Mouse (Mus musculus) MEL (cell line): ENCODE results near the gene Mrvi1. TPM values are rescaled to one million over a fixed set of nuclear protein-coding genes. Genes with fewer than 3 reads are reported as not detected.

Experiments
- DNase-seq: peaks from one replicate; pipeline ENCODE4 v3.0.0; 2011; ENCODE audit warnings: low read depth, low spot score
- H3K27ac ChIP-seq: 2 replicates; pipeline ENCODE4 v1.5.1; 2012; ENCODE audit warnings: low read depth, mild to moderate bottlenecking, control low read depth, low read length, moderate library complexity; ENCODE audit not compliant: control insufficient read depth
- H3K27me3 ChIP-seq, 2 experiments: fragments of 150-350 bp in 1 of 2; sonication (generic) in 1 of 2; 2 replicates each; pipeline ENCODE4 v1.6.1; 2012; ENCODE audit warnings: low read length in 2 of 2, mild to moderate bottlenecking in 2 of 2, improper control_type of control experiment in 1 of 2, moderate library complexity in 1 of 2; ENCODE audit not compliant: insufficient read depth in 2 of 2, control insufficient read depth in 1 of 2
- H3K36me3 ChIP-seq, 2 experiments: 2 replicates each; pipeline ENCODE4 v1.6.1; 2012 to 2014; ENCODE audit warnings: low read length in 2 of 2, improper control_type of control experiment in 1 of 2, inconsistent platforms in 1 of 2, mild to moderate bottlenecking in 1 of 2; ENCODE audit not compliant: insufficient read depth in 2 of 2, control insufficient read depth in 1 of 2
- H3K4me1 ChIP-seq, 2 experiments: fragments of 150-350 bp in 1 of 2; sonication (generic) in 1 of 2; 2 replicates each; pipeline ENCODE4 v1.6.1; 2012; ENCODE audit warnings: low read length in 2 of 2, improper control_type of control experiment in 1 of 2, mild to moderate bottlenecking in 1 of 2; ENCODE audit not compliant: insufficient read depth in 2 of 2, control insufficient read depth in 1 of 2
- H3K4me3 ChIP-seq, 2 experiments: fragments of 150-350 bp in 1 of 2; sonication (generic) in 1 of 2; 2 replicates each; pipeline ENCODE4 v1.5.1; 2012; ENCODE audit warnings: low read depth in 2 of 2, low read length in 2 of 2, mild to moderate bottlenecking in 2 of 2, moderate library complexity in 2 of 2, control low read depth in 1 of 2, improper control_type of control experiment in 1 of 2; ENCODE audit not compliant: control insufficient read depth in 1 of 2, insufficient read depth in 1 of 2
- H3K79me2 ChIP-seq: 2 replicates; pipeline ENCODE4 v1.6.1; 2012; ENCODE audit warnings: mild to moderate bottlenecking, low read length, moderate library complexity; ENCODE audit not compliant: control insufficient read depth, poor library complexity, insufficient read depth
- H3K9ac ChIP-seq: 2 replicates; pipeline ENCODE4 v1.6.1; 2012; ENCODE audit warnings: low read depth, mild to moderate bottlenecking, control low read depth, low read length, moderate library complexity; ENCODE audit not compliant: control insufficient read depth, poor library complexity, severe bottlenecking
- H3K9me3 ChIP-seq: fragments of 150-350 bp; sonication (generic); replicated peaks from 2 replicates; pipeline ENCODE4 v1.6.1; 2012; ENCODE audit warnings: mild to moderate bottlenecking, low read length, improper control_type of control experiment, moderate library complexity; ENCODE audit not compliant: insufficient read depth
- CHD2 ChIP-seq: IDR thresholded peaks from 2 replicates; pipeline ENCODE4 v1.6.1; 2011; ENCODE audit warnings: low read length, improper control_type of control experiment
- CTCF ChIP-seq, 3 experiments: IDR thresholded peaks in 2 of 3; conservative IDR thresholded peaks in 1 of 3; 2 replicates each; pipeline ENCODE4 v1.5.1; 2011 to 2012; ENCODE audit warnings: low read length in 3 of 3, low read depth in 2 of 3, mild to moderate bottlenecking in 2 of 3, improper control_type of control experiment in 1 of 3, inconsistent platforms in 1 of 3, mixed read lengths in 1 of 3, moderate library complexity in 1 of 3; ENCODE audit not compliant: control insufficient read depth in 1 of 3, insufficient read depth in 1 of 3, poor library complexity in 1 of 3, severe bottlenecking in 1 of 3
- ELF1 ChIP-seq: IDR thresholded peaks from 2 replicates; pipeline ENCODE4 v1.6.1; 2014; ENCODE audit warnings: low read depth, mild to moderate bottlenecking, inconsistent platforms, low read length, improper control_type of control experiment, moderate library complexity
- ETS1 ChIP-seq: IDR thresholded peaks from 2 replicates; pipeline ENCODE4 v1.6.1; 2012; ENCODE audit warnings: low read depth, mild to moderate bottlenecking, inconsistent platforms, low read length, improper control_type of control experiment, moderate library complexity
- GATA1 ChIP-seq: IDR thresholded peaks from 2 replicates; pipeline ENCODE4 v1.6.1; 2011; ENCODE audit warnings: low read depth, low read length, improper control_type of control experiment
- MAX ChIP-seq: IDR thresholded peaks from 2 replicates; pipeline ENCODE4 v1.6.1; 2011; ENCODE audit warnings: low read length, improper control_type of control experiment
- MXI1 ChIP-seq: IDR thresholded peaks from 2 replicates; pipeline ENCODE4 v1.6.1; 2011; ENCODE audit warnings: mild to moderate bottlenecking, low read depth, low read length, improper control_type of control experiment
- MYC ChIP-seq: IDR thresholded peaks from 2 replicates; pipeline ENCODE4 v1.6.1; 2011; ENCODE audit warnings: low read depth, mild to moderate bottlenecking, low read length, improper control_type of control experiment, moderate library complexity
- NELFE ChIP-seq: IDR thresholded peaks from 2 replicates; pipeline ENCODE4 v1.6.1; 2011; ENCODE audit warnings: low read depth, low read length, improper control_type of control experiment
- POLR2A ChIP-seq, 2 experiments: IDR thresholded peaks; 2 replicates each; pipeline ENCODE4 v1.6.1; 2011 to 2012; ENCODE audit warnings: low read length in 2 of 2, mild to moderate bottlenecking in 2 of 2, control low read depth in 1 of 2, improper control_type of control experiment in 1 of 2, low read depth in 1 of 2, moderate library complexity in 1 of 2; ENCODE audit not compliant: control insufficient read depth in 1 of 2, insufficient read depth in 1 of 2, poor library complexity in 1 of 2
- POLR2AphosphoS5 ChIP-seq: IDR thresholded peaks from 2 replicates; pipeline ENCODE4 v1.6.1; 2012; ENCODE audit warnings: low read depth, borderline replicate concordance, mild to moderate bottlenecking, inconsistent platforms, low read length, moderate library complexity, mixed read lengths
- RAD21 ChIP-seq: IDR thresholded peaks from 2 replicates; pipeline ENCODE4 v1.6.1; 2011; ENCODE audit warnings: mild to moderate bottlenecking, low read depth, low read length, improper control_type of control experiment
- RCOR1 ChIP-seq: IDR thresholded peaks from 2 replicates; pipeline ENCODE4 v1.6.1; 2012; ENCODE audit warnings: low read depth, mild to moderate bottlenecking, inconsistent platforms, low read length, improper control_type of control experiment
- SMC3 ChIP-seq: IDR thresholded peaks from 2 replicates; pipeline ENCODE4 v1.6.1; 2011; ENCODE audit warnings: low read depth, low read length, improper control_type of control experiment
- TBP ChIP-seq: IDR thresholded peaks from 2 replicates; pipeline ENCODE4 v1.8.0; 2011; ENCODE audit warnings: low read depth, low read length, improper control_type of control experiment
- UBTF ChIP-seq: IDR thresholded peaks from 2 replicates; pipeline ENCODE4 v1.6.1; 2012; ENCODE audit warnings: low read depth, mild to moderate bottlenecking, inconsistent platforms, low read length, improper control_type of control experiment, moderate library complexity, borderline replicate concordance; ENCODE audit not compliant: insufficient read depth
- USF1 ChIP-seq: IDR thresholded peaks from 2 replicates; pipeline ENCODE4 v1.6.1; 2014; ENCODE audit warnings: low read depth, mild to moderate bottlenecking, inconsistent platforms, low read length, improper control_type of control experiment, moderate library complexity
- ZMIZ1 ChIP-seq: IDR thresholded peaks from 2 replicates; pipeline ENCODE4 v1.6.1; 2012; ENCODE audit warnings: low read depth, mild to moderate bottlenecking, inconsistent platforms, low read length, improper control_type of control experiment, moderate library complexity
- ZNF384 ChIP-seq: IDR thresholded peaks from 2 replicates; pipeline ENCODE4 v1.6.1; 2012; ENCODE audit warnings: low read depth, mild to moderate bottlenecking, inconsistent platforms, low read length, improper control_type of control experiment
- polyA plus RNA-seq, 2 experiments: library from polyadenylated mRNA; stranded (reverse) in 1 of 2; unstranded in 1 of 2; fragments of >175 nt in 1 of 2; fragments of >200 nt in 1 of 2; gene quantifications; 2 replicates each; pipeline versions ENCODE4 v1.2.1 to v1.2.4; 2012; ENCODE audit warnings: low replicate concordance in 2 of 2, low read depth in 1 of 2; ENCODE audit not compliant: insufficient read length in 2 of 2, insufficient read depth in 1 of 2, missing spikeins in 1 of 2
- total RNA-seq: library from RNA; depleted of rRNA; stranded (reverse); fragments of 300-350 nt; gene quantifications from 2 replicates; pipeline ENCODE4 v1.2.3, GENCODE M21; 2012

Mrvi1 gene
- total and polyA plus RNA-seq, 3 experiments: 0.19 to 0.92 TPM; not detected in 1

DNA sequence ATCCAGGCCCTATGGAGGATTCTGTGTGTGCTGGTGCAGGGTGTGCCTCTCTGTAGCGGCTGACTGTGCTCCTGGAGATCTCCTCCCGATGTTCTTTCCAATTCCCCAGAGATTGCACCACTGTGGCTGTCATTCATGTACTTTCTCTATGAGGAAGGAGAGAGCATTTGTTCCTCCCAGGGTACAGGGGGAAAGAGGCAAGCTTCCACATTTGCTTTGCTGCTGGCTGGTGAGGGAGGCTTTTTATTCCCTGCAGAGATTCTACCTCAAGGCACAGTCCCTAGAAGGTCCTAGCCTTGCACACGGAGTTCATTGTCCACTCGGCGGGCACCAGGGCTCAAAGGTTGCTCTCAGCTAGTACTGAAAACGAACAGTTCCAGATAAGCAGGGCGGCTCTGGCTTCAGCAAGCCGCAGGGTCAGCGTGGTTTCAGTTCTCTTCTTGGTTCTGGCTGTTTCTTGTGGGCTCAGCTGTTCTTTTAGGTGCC lies 90.7 kb downstream of the Mrvi1 start:
- Histone ChIP-seq H3K27me3 (peaks cover 2 to 3% of the 10 kb centered on the region in 2 experiments; a peak in 3 of 4 replicates), H3K9ac (no peak overlapping the region), H3K27ac (no peak overlapping the region), H3K36me3 (no peaks in the 10 kb centered on the region), H3K79me2 (no peaks in the 10 kb centered on the region), H3K4me1 (no peaks in the 10 kb centered on the region), H3K9me3 (no peaks in the 10 kb centered on the region), H3K4me3 (no peak overlapping the region)
- no peak for DNase-seq
- no peak for TF ChIP-seq USF1
- no peak for TF ChIP-seq MXI1
- TF ChIP-seq SMC3: no peak
- no peak for TF ChIP-seq ETS1
- TF ChIP-seq TBP: no peak
- no peak for TF ChIP-seq GATA1
- no peak for TF ChIP-seq RAD21
- TF ChIP-seq MYC: no peak
- no peak for TF ChIP-seq ELF1
- no peak for TF ChIP-seq NELFE
- TF ChIP-seq CTCF (IDR thresholded peaks at IDR 0.05 in 2 of 3, conservative IDR thresholded peaks at IDR 0.05 in 1 of 3; ENCODE audit: control insufficient read depth in 1 of 3, insufficient read depth in 1 of 3, low read depth in 2 of 3, low read length in 3 of 3, poor library complexity in 1 of 3, severe bottlenecking in 1 of 3): no peak
- no peak for TF ChIP-seq POLR2AphosphoS5
- no peak for TF ChIP-seq ZMIZ1
- no peak for TF ChIP-seq CHD2
- TF ChIP-seq MAX: no peak
- no peak for TF ChIP-seq UBTF
- TF ChIP-seq ZNF384: no peak
- no peak for TF ChIP-seq POLR2A (IDR thresholded peaks at IDR 0.05; ENCODE audit: control insufficient read depth in 1 of 2, insufficient read depth in 1 of 2, low read depth in 1 of 2, low read length in 2 of 2, poor library complexity in 1 of 2)

DNA sequence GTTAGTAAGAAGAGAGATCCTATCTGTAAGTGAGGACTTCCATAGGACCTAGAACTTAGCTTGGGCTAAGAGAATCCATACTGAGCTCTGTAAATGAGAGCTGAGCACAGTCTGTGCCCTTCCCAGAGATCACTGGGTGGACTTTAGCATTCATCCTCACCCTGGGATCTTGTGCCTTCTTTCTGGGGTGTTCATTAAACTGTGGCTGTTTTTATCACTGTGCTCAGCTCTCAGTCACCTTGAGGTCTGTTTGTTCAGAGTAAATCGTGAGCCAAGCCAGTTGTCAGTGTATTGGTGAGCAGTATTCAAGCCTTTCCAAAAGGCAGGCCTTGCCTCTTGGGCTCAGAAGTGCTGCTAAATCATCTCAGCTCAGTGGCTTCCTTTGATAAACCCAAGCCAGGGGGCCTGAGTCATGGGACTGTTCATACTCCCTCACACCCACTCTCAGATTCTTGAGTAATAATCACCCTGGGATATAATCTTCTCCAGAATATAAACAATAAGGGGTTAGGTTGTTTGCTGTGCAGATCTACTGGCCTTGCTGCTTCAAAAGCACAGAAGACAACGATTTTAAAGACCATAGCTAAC lies 100.4 kb downstream of the Mrvi1 start:
- H3K4me3 ChIP-seq: no peak overlapping the region
- H3K27me3 ChIP-seq: no peaks in the 10 kb centered on the region
- H3K27ac ChIP-seq: no peak overlapping the region
- no peaks in the 10 kb centered on the region for H3K36me3 ChIP-seq
- no peak overlapping the region for H3K9ac ChIP-seq
- H3K4me1 ChIP-seq: 0 out of 4 replicates have a peak, but pooled peaks cover 0 to 3% of the 10 kb centered on the region in 2 experiments
- DNase-seq: no peak
- no peak for TF ChIP-seq RCOR1
- TF ChIP-seq, all 39 proteins: peak for 0
- Histone ChIP-seq H3K9me3 (no peaks in the 10 kb centered on the region), H3K79me2 (no peaks in the 10 kb centered on the region)
